Mouse (Mus musculus) hindbrain, embryonic 15.5 days (tissue): ENCODE data around the gene Hivep3. TPM values are rescaled to one million over a fixed set of nuclear protein-coding genes. Genes with fewer than 3 reads are reported as not detected.

ENCODE experiments used
- ATAC-seq: fragments of 200-750 bp; cut with Nextera tagmentation; 2 replicates; pipeline ENCODE4 v1.8.0; 2017; ENCODE audit warnings: low read depth, moderate number of reproducible peaks, moderate TSS enrichment; ENCODE audit not compliant: low FRiP score
- H3K27ac ChIP-seq: fragments of 300-500 bp; sonication (generic); replicated peaks from 2 replicates; pipeline ENCODE4 v1.5.1; 2015; ENCODE audit warnings: mild to moderate bottlenecking, inconsistent platforms
- H3K27me3 ChIP-seq: fragments of 300-500 bp; sonication (generic); 2 replicates; pipeline ENCODE4 v1.6.1; 2015; ENCODE audit warnings: control low read depth, inconsistent platforms
- H3K36me3 ChIP-seq: fragments of 300-500 bp; sonication (generic); 2 replicates; pipeline ENCODE4 v1.6.1; 2015; ENCODE audit warnings: control low read depth, inconsistent platforms
- H3K4me1 ChIP-seq: fragments of 300-500 bp; sonication (generic); replicated peaks from 2 replicates; pipeline ENCODE4 v1.6.1; 2015; ENCODE audit warnings: control low read depth, inconsistent platforms
- H3K4me2 ChIP-seq: fragments of 300-500 bp; sonication (generic); 2 replicates; pipeline ENCODE4 v1.6.1; 2015; ENCODE audit warnings: moderate library complexity, mild to moderate bottlenecking, inconsistent platforms
- H3K4me3 ChIP-seq: fragments of 300-500 bp; sonication (generic); 2 replicates; pipeline ENCODE4 v1.5.1; 2015; ENCODE audit warnings: mild to moderate bottlenecking, inconsistent platforms
- H3K9ac ChIP-seq: fragments of 300-500 bp; sonication (generic); 2 replicates; pipeline ENCODE4 v1.6.1; 2015; ENCODE audit warnings: inconsistent platforms
- H3K9me3 ChIP-seq: fragments of 300-500 bp; sonication (generic); 2 replicates; pipeline ENCODE4 v1.6.1; 2016; ENCODE audit warnings: control low read depth, inconsistent platforms
- WGBS: fragments of 180-500 bp; shearing (Covaris S2); methylation state at CpG from one replicate; pipeline ENCODE4 v1.1.7; 2015; 5-methylcytosine and 5-hydroxymethylcytosine counted together
- polyA plus RNA-seq: library from polyadenylated mRNA; unstranded; fragments of >200 nt; fragmentation: Nextera tagmentation; extraction: Ambion mirVana; gene quantifications from 2 replicates; pipeline ENCODE4 v1.2.1, GENCODE M21; 2015

The Hivep3 gene
- polyA plus RNA-seq, 1 experiment from 2014 or later, result 16.5 TPM

- H3K9ac ChIP-seq, result no peak overlapping the region
- no peak overlapping the region for H3K4me3 ChIP-seq
- no peak overlapping the region for H3K27ac ChIP-seq
- no peak for ATAC-seq
- no peaks in the 10 kb centered on the region; the same call in 1 of the 2 replicates for H3K4me1 ChIP-seq
- no peaks in the 10 kb centered on the region for H3K27me3 ChIP-seq
- no peak overlapping the region for H3K4me2 ChIP-seq
- 80% methylated on average over 5 of the region's 5 CpGs for WGBS
- H3K9me3 ChIP-seq, result no peaks in the 10 kb centered on the region
- no peaks in the 10 kb centered on the region for H3K36me3 ChIP-seq
Observed at GRCm38 (mm10) chr4:120164316-120164715, 430.7 kb downstream of the Hivep3 start.

GRCm38 (mm10) chr4:120167778-120168177, 434.2 kb downstream of the Hivep3 start:
- Histone ChIP-seq H3K27me3 (no peaks in the 10 kb centered on the region), H3K9me3 (no peaks in the 10 kb centered on the region), H3K36me3 (no peaks in the 10 kb centered on the region), H3K27ac (no peak overlapping the region), H3K9ac (no peak overlapping the region), H3K4me1 (peaks cover 8% of the 10 kb centered on the region), H3K4me3 (no peak overlapping the region), H3K4me2 (no peak overlapping the region)
- WGBS, result 87% methylated on average over 6 of the region's 6 CpGs
- no peak for ATAC-seq

GRCm38 (mm10) chr4:120168346-120168745, 434.8 kb downstream of the Hivep3 start:
- no peak overlapping the region for H3K9ac ChIP-seq
- no peaks in the 10 kb centered on the region for H3K27me3 ChIP-seq
- no peak overlapping the region for H3K4me2 ChIP-seq
- H3K4me3 ChIP-seq, result no peak overlapping the region
- no peaks in the 10 kb centered on the region for H3K9me3 ChIP-seq
- H3K4me1 ChIP-seq, result peaks cover 8% of the 10 kb centered on the region
- 81% methylated on average over 4 of the region's 4 CpGs for WGBS
- ATAC-seq, result no peak
- H3K27ac ChIP-seq, result no peak overlapping the region
- no peaks in the 10 kb centered on the region for H3K36me3 ChIP-seq

GRCm38 (mm10) chr4:120170387-120170936, 436.9 kb downstream of the Hivep3 start:
- Histone ChIP-seq H3K27ac (no peak overlapping the region), H3K4me3 (no peak overlapping the region), H3K27me3 (no peaks in the 10 kb centered on the region), H3K9me3 (no peaks in the 10 kb centered on the region), H3K9ac (no peak overlapping the region), H3K4me2 (no peak overlapping the region), H3K36me3 (no peaks in the 10 kb centered on the region), H3K4me1 (peaks cover 8% of the 10 kb centered on the region)
- WGBS, result 60% methylated on average over 9 of the region's 9 CpGs
- ATAC-seq, result no peak

GRCm38 (mm10) chr4:120172050-120172684, 438.6 kb downstream of the Hivep3 start:
- 9% methylated on average over 7 of the region's 7 CpGs for WGBS
- no peak overlapping the region for H3K9ac ChIP-seq
- no peaks in the 10 kb centered on the region for H3K27me3 ChIP-seq
- no peak overlapping the region for H3K4me2 ChIP-seq
- H3K4me3 ChIP-seq, result no peak overlapping the region
- no peak overlapping the region for H3K27ac ChIP-seq
- peaks cover 8% of the 10 kb centered on the region for H3K4me1 ChIP-seq
- no peaks in the 10 kb centered on the region for H3K36me3 ChIP-seq
- H3K9me3 ChIP-seq, result no peaks in the 10 kb centered on the region
- peak; percentile 87 for ATAC-seq

- H3K9me3 ChIP-seq, result no peaks in the 10 kb centered on the region
- H3K4me3 ChIP-seq, result no peak overlapping the region
- no peak for ATAC-seq
- no peak overlapping the region for H3K27ac ChIP-seq
- WGBS, result 75% methylated on average over 4 of the region's 4 CpGs
- no peaks in the 10 kb centered on the region for H3K27me3 ChIP-seq
- H3K4me2 ChIP-seq, result no peak overlapping the region
- H3K9ac ChIP-seq, result no peak overlapping the region
- H3K36me3 ChIP-seq, result no peaks in the 10 kb centered on the region
- H3K4me1 ChIP-seq, result no peaks in the 10 kb centered on the region
Observed at GRCm38 (mm10) chr4:120179123-120179522, 445.5 kb downstream of the Hivep3 start.

GRCm38 (mm10) chr4:120180535-120180934, 447.0 kb downstream of the Hivep3 start:
- no peak overlapping the region for H3K27ac ChIP-seq
- no peak overlapping the region for H3K9ac ChIP-seq
- no peaks in the 10 kb centered on the region for H3K9me3 ChIP-seq
- peaks cover under 1% of the 10 kb centered on the region; the same call in 1 of the 2 replicates for H3K27me3 ChIP-seq
- H3K36me3 ChIP-seq, result no peaks in the 10 kb centered on the region
- no peak overlapping the region for H3K4me3 ChIP-seq
- no peaks in the 10 kb centered on the region for H3K4me1 ChIP-seq
- no peak for ATAC-seq
- no peak overlapping the region for H3K4me2 ChIP-seq

GRCm38 (mm10) chr4:120184374-120184991, 450.9 kb downstream of the Hivep3 start:
- peaks cover 15% of the 10 kb centered on the region for H3K4me1 ChIP-seq
- H3K9me3 ChIP-seq, result no peaks in the 10 kb centered on the region
- no peak overlapping the region for H3K9ac ChIP-seq
- ATAC-seq, result no peak
- H3K36me3 ChIP-seq, result no peaks in the 10 kb centered on the region
- H3K4me2 ChIP-seq, result no peak overlapping the region
- H3K27ac ChIP-seq, result no peak overlapping the region
- 29% methylated on average over 5 of the region's 5 CpGs for WGBS
- peaks cover 5% of the 10 kb centered on the region for H3K27me3 ChIP-seq
- no peak overlapping the region for H3K4me3 ChIP-seq

- 93% methylated on average over 1 of the region's 1 CpGs for WGBS
- no peak overlapping the region for H3K4me3 ChIP-seq
- H3K36me3 ChIP-seq, result no peaks in the 10 kb centered on the region
- no peak overlapping the region for H3K4me2 ChIP-seq
- H3K27me3 ChIP-seq, result peaks cover 5% of the 10 kb centered on the region
- ATAC-seq, result no peak
- H3K27ac ChIP-seq, result no peak overlapping the region
- no peak overlapping the region for H3K9ac ChIP-seq
- no peaks in the 10 kb centered on the region for H3K9me3 ChIP-seq
- peaks cover 24% of the 10 kb centered on the region for H3K4me1 ChIP-seq
Observed at GRCm38 (mm10) chr4:120186441-120186840, 452.9 kb downstream of the Hivep3 start.

- ATAC-seq, result no peak
- peaks cover 5% of the 10 kb centered on the region for H3K27me3 ChIP-seq
- H3K4me3 ChIP-seq, result no peak overlapping the region
- WGBS, result 7% methylated on average over 4 of the region's 4 CpGs
- H3K9me3 ChIP-seq, result no peaks in the 10 kb centered on the region
- no peak overlapping the region for H3K27ac ChIP-seq
- H3K36me3 ChIP-seq, result no peaks in the 10 kb centered on the region
- H3K4me2 ChIP-seq, result no peak overlapping the region
- H3K9ac ChIP-seq, result no peak overlapping the region
- peaks cover 24% of the 10 kb centered on the region for H3K4me1 ChIP-seq
Observed at GRCm38 (mm10) chr4:120186934-120187333, 453.4 kb downstream of the Hivep3 start.
